Mouse (Mus musculus) mesoderm, embryonic 11.5 days (tissue): ENCODE measurements at regions not wholly inside any gene's neighbourhood (a gene's known extent, or its start where the extent isn't known, plus 50 kb on each side); places are given as distances from the start of the nearest gene placed in this dataset.

Experiments
- DNase-seq: peaks from one replicate; pipeline ENCODE4 v3.0.0-alpha.2; 2012; ENCODE audit warnings: low read depth, low spot score

DNA sequence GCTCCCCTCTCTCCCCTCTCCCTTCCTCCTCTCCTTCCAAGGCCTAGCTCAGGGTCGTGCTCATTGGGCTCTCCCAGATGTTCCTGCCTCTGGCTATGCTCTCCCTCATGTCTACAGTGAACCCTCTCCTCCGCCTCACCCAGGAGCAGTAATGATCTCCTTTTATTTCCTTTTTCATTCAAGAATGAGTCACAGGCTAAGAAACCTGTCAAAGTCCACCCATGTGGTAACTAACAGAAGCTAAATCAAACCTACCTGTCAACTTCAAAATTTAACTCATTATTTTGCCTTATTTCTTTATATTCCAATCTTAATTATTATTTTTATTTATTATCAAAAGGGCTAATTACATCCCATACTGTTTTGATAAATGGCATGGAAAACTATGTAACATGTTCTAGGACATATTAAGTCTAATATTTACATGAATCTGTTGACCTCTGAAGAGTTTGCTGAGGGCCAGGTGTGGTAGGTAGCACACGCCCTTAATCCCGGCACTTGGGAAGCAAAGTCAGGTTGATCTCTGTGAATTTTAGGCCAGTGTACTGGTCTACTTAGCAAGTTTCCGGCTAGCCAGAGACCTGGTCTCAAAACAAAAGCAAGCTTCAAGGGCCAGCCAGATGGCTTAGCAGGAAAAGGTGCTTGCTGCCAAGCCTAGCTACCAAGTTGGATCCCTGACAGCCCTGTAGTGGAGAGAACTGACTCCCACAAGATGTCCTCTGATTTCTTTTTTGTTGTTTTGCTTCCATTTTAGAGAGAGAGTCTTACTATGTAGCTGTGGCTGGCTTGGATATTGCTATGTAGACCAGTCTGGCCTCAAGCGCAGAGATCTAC lies 51.9 kb upstream of the Slc16a1 start:
- DNase-seq, result no peak

DNA sequence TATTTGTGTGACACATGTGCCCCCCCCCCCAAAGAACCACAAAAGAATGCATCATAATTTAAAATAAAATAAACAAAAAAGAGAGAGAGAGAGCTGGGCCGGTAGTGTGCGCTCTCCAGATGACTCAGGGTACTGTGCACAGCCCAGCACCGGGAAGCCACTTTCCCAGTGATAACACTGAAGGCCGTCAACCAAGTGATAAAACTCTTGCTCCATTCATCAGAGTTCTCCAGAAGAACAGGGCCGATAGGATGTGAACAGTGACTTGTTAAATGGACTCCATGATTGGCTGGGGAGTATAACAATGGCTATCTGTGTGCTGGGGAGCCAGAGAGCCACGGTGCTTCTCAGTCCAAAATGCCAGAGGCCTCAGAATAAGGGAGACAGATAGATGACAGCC lies 53.2 kb upstream of the Slc16a1 start:
- DNase-seq, result no peak

DNA sequence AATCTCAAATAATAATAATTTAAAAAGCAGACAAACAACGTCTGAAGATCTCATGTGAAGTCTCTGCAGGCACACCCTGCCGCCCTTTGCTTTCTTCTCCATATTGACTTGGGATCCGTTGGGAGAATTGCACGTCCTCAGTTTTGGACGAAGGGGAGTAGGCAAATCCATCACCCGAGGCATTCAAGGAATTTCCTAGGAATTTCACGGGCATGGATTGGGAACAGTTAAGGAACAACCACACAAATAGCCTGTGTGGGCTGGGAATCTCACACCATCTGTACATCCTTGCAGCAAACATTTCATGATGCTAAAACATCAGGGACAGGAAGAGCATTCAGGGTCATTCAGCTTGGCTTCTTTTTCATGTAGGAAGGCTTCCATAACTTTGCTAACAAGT lies 55.2 kb upstream of the Slc16a1 start:
- DNase-seq, result peak; percentile 30

DNA sequence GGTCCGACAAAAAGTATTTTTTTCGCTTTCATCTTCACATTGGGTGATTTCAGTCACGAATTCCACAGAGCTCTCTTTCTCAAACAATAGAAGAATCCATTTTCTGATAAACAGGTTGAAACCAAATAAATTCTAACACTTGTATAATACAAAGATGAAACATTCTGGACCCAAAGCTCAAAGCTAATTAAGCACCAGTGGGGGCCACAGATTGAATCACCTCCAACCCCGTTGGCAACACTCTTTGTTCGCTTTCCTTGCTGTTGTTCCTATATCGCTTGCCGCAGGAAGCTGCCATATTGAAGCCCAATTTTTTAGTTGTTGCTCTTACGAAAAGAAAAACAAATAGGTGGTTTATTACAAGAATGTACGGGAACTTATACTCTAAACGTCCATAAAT lies 55.9 kb upstream of the Slc16a1 start:
- DNase-seq, result no peak

DNA sequence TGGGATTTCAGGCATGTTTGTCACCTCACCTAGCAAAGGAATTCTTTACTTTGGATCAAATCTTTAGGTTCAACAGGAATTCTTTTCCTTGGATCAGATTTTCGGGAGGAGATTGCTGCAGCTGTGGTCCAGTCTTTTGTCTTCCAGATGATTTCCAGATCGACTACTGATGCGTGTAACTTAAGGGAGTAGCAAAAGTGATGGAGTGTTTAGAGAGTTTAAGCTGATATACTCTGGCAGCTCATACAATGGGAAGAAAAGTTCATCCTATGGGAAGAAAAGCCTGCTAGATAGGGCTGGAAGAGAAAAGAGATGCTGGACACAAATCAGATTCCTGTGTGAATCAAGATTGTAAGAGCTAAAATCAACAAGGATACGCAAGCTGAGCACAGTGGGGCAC lies 59.3 kb upstream of the Slc16a1 start:
- no peak for DNase-seq

DNA sequence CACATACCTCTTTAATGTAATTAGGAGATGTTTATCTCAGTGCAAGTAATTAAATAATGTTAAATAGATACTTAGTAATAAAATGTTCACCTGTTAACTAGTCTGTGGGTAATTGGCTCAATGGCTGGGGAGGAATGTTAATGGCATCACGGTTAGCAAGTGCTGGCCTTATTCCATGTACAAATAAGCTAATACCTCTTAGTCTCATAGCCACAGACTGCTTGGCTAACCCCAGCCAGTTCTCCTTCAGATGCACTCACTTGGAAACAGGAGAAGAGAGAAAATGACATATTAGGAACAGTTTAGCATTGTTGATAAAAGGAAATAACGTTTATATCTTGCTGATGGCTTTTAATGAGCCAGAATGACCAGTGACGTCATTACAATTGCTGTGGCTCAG lies 60.1 kb upstream of the Slc16a1 start:
- no peak for DNase-seq

DNA sequence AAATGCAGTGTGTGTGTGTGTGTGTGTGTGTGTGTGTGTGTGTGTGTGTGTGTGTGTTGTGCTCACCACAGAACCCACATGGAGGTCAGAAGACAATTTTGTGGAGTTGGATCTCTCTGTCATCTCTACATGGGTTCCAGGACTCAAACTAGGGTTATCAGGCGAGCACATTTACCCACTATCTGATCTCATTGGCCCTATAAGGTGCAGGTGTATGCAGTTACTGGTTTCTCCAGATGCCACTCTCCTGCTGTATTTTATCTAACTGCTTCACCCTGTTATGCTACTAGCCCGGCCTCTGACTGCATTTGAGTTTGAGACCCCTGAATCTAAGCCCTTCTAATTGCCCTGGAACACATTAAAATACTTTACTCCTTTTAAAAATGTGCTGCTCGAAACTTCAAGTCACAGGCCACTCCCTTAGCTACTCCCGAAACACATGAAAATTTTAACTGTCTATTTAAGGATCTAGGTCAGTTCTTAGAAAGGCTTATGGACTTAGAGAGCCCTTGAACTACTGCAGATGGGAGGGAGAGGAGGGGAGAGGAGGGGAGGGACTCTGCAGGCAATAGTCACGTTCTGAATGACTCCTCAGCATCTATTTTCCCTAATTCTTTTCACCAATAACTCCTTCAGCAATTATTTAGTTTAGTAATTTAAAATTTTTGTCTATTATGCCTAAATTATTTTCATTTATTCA lies 61.1 kb upstream of the Slc16a1 start:
- no peak for DNase-seq

DNA sequence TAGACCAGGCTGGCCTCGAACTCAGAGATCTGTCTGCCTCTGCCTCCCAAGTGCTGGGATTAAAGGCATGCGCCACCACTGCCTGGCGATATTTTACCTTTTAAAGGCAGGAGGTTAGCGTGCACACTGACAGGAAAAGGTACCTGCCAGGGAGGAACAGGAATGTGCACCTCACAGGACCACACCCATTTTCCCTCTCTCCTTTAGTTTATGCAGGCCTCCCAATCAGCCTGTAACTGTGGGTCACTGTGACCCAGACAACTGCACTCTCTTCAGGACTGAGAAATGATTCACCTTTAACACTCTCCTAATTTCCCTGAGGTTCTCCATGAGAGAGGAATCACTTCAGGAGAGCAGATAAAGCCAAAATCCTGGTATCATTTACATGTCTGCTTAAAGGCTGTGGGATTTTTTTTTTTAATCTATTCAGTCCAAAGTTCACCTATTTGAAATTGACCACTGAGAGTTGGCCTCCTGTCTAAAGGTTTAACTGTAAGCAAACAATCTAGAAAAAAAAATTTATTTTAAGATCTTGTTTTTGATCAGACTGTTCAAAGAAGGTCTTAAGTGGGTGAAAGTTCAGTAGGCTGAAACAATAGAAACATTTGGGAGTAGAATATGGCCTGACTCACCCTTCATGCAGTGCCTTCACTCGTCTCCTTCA lies 61.7 kb upstream of the Lrig2 start:
- DNase-seq, result no peak

DNA sequence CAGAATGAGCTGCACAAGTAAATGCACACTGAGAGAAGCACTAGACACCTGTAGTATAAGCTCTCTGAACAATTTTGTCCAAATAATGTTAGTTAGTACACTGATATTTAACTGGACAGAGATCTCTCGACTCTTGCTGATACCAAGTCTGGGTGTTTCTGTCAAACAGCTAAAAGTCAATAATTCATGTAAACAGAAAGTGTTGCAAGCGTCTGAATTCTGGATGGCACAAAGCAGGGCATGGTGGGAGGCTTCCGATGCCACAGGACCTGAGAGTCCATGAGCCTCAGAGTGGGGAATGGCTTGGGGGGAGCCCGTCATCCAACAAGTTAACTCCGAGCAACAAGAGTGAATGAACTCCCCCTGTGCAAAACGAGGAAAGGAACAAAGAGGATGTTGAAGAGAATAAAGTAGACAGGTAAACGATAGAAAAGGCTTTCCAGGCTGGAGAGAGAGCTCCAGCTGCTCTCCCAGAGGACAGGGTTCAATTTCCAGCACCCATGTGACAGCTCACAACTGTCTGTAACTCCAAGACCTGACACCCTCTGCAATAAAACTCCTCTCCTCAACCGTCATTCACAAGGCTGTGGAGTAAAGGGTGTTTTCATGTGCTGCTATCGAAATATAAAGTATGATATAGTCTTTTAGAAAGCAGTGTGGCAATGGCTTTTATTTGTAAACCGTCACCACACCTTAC lies 60.4 kb upstream of the Lrig2 start:
- no peak for DNase-seq

DNA sequence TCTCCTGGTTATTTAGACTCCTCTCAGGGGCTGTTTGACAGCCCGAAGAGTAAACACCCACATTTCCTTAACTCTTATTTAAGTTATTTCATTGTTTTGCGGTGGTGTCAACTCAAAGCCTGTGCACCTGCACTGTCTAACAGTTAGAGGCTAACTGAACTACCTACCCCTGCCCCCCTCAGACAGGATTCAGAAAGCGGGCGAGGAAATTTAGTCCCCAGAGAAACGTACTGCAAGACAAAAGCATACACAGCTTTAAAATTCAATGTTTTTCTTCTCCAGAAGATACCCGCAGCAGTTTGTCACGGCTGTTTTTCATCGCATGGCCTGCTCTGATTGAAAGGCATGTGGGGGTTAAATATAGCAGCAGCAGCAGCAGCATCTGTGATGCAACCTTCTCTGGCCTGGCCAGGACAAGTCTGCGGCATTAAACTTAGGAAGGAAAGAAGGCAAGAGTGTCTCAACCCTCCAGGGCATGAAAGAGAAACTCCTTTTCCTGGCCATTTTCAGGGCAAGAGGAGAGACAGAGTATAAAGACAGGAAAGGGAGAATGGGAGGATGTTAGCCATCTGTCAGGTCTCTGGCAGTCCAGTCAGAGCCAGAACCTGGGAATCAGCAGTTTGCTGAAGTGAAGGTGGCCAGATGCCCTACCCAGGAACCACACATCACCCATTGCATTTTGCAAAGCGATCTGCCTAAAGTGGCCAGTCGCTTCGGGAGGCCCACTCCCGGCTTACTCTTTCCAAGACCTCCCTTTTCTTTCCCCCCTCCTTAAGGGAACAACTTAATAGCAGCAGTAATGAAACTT lies 53.9 kb upstream of the Lrig2 start:
- no peak for DNase-seq

DNA sequence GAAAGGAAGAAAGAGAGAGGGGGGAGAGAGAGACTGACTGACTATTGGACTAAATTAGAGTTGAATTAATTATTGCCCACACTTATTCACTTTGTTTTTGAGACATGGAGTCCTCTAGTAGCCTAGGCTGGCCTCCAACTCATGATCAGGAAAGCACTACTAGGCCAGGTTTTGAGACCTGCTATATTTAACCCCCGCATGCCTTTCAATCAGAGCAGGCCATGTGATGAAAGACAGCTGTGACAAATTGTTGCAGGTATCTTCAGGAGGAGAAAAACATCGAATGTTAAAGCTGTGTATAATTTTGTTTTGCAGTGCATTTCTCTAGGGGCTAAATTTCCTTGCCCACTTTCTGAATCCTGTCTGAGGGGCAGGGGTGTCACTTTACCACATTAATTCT lies 53.1 kb upstream of the Lrig2 start:
- no peak for DNase-seq

DNA sequence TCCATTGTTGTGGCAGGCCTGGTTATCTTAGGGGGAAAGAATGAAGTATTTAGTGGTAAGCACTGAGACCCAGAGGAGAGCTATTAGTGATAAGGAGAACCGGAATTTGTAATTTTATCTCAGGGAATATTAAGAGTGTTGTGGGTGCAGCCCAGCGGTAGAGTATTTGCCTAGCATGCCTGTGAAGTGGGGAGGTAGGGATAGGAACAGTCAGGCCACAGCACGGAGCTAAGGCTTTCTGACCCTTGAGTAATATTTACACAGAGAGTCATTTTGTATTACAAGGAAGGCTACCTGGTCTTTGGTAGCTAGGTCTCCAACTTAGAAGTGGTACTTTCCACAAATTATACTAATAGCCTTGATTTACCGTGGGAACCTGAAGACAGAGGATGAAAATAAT lies 49.8 kb upstream of the Lrig2 start:
- DNase-seq, result no peak
